Mouse (Mus musculus) monocyte, adult 59 days (primary cell): ENCODE measurements around the gene Gm8374. TPM values are rescaled to one million over a fixed set of nuclear protein-coding genes. Genes with fewer than 3 reads are reported as not detected.

Experiments used
- total RNA-seq, 2 experiments: library from RNA; stranded (reverse); gene quantifications; one replicate each; pipeline ENCODE4 v1.2.4; 2023

Gm8374 gene
- not detected for total RNA-seq

GRCm38 (mm10) chr14:7365034-7365433, at the start of gene Gm8374:
Gene Gm8374 (minus strand): TSS chr14:7365134.

GRCm38 (mm10) chr14:7332295-7332694, 32.6 kb downstream of the Gm8374 start, which contains the start of gene Gm5797:
Gene Gm5797 (minus strand): TSS chr14:7332395.

GRCm38 (mm10) chr14:7314661-7315060, 50.3 kb downstream of the Gm8374 start, which contains the start of gene Gm3739:
Gene Gm3739 (minus strand): TSS chr14:7315049.

Other genes starting within 250 kb of the Gm8374 start
- gene Gm6676, start 239.7 kb downstream of the Gm8374 start, total RNA-seq = not detected
- not detected for gene Gm3512, start 190.6 kb downstream of the Gm8374 start, total RNA-seq
- gene Gm16434, start 170.6 kb downstream of the Gm8374 start, total RNA-seq = not detected
- not detected for gene Gm3727, start 100.4 kb downstream of the Gm8374 start, total RNA-seq
- not detected for gene Gm3739, start 50.1 kb downstream of the Gm8374 start, total RNA-seq
- gene Gm5797, start 32.7 kb downstream of the Gm8374 start, total RNA-seq = not detected
- not detected for gene Gm3755, start 85.8 kb upstream of the Gm8374 start, total RNA-seq
- gene Gm3752, start 118.6 kb upstream of the Gm8374 start, total RNA-seq = not detected
- gene Gm3558, start 203.4 kb upstream of the Gm8374 start, total RNA-seq = not detected
- gene Gm10338, start 230.5 kb upstream of the Gm8374 start, total RNA-seq = not detected